Mouse (Mus musculus): ENCODE measurements at regions not wholly inside any gene's neighbourhood (a gene's known extent, or its start where the extent isn't known, plus 50 kb on each side); places are given as distances from the start of the nearest gene placed in this dataset.
"Not testable (repeated sequence)": the region's sequence is repeated elsewhere in the genome, so short reads cannot be mapped to it uniquely, and the experiment has no call there.

GRCm38 (mm10) chr3:60798461-60798860, 204.1 kb upstream of the P2ry1 start:
- no peak for ATAC-seq (ENCODE audit: poor library complexity, severe bottlenecking)

- no peak for ATAC-seq (ENCODE audit: poor library complexity, severe bottlenecking)
These were observed 203.7 kb upstream of the P2ry1 start for GRCm38 (mm10) chr3:60798862-60799261.

GRCm38 (mm10) chr3:60804711-60805293, 197.8 kb upstream of the P2ry1 start:
- ATAC-seq (ENCODE audit: poor library complexity, severe bottlenecking), result no peak

DNA sequence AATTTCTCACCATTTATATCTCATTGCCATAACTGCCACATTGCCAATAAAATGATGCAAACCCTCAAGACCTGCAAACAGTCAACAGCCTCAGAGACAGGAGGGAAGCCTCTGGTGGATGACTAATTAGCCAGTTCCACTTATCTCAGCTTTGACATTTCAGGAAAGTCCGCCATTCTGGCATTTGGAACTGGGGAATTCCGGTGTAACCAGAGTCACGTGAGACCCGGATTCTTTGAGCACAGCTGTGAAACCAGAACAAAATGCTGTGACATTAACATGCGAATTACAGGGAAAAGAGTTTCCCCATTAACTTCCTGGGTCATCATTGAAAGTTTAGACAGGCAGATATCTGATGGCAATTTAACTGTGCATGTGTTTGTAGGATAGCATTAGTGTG, 190.7 kb upstream of the P2ry1 start:
- ATAC-seq (ENCODE audit: poor library complexity, severe bottlenecking), result no peak

- ATAC-seq (ENCODE audit: poor library complexity, severe bottlenecking), result no peak
These were observed 189.1 kb upstream of the P2ry1 start for GRCm38 (mm10) chr3:60813485-60813884.

DNA sequence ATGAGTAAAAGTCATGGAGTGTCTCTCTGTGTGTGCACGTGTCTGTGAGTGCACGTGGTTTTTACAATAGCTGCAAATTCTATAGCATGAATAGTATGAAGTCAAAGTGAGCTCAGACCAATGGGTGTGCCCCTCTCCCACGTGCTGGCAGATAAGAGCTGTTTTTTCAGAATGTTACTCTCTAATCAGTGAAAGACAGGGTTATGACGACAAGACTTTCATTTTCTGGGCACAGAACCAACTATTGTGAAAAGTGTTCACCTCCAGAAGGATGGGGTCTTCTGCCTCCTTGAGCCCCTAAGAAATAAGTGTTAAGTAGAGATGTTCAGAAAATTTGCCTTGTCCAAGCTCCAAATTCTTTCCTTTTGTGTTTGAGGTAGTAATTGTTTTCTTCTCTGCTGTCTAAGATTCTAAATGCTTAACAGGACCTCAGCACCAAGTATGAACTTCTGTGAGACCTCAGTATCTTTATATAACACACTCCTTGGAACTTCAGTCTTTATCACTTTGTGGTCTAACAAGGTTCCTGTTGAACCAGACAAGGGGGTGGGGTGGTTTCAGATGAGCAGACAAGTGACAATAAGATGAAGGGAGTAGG, 182.8 kb upstream of the P2ry1 start:
- ATAC-seq (ENCODE audit: poor library complexity, severe bottlenecking), result peak; percentile 52

DNA sequence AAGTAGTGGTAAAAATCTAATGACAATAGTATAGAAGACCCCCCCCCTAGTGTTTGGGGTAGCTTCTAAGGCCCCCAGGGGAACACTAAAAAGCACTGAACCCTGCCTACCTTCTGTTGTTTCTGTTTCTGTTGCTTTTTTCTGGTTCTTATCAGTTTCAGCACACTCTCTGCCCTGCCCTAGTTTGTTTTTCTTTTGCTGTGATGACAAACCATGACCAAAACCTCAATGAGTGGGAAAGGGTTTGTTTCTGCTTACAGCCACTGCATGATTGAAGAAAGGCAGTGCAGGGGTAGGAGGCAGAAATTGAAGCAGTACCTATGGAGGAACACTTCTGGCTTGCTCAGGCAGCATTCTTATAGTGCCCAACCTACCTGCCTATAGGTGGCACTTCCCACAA, 181.1 kb upstream of the P2ry1 start:
- no peak for ATAC-seq (ENCODE audit: poor library complexity, severe bottlenecking)

- ATAC-seq (ENCODE audit: poor library complexity, severe bottlenecking), result no peak
These were observed 175.8 kb upstream of the P2ry1 start for GRCm38 (mm10) chr3:60826759-60827158.

DNA sequence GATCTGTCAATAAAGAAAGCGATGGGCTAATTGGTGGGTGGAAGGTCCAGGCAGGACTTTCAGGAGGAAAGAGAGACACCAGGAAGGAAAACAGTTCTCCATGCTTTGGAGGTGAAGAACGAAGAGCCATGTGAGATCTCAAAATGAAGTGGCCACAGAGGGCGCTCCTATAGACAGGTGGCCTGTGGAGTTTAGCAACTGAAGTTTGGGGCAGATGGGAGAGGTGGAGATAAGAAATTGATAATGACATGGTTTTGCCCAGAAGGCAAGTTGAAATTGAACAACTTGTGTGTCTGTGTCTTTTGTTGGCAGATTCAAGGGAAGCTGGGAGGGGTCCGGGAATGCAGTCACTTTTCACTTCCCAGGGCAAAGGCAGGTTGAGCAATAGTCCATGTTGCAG, 170.2 kb upstream of the P2ry1 start:
- ATAC-seq (ENCODE audit: poor library complexity, severe bottlenecking), result no peak

- ATAC-seq (ENCODE audit: poor library complexity, severe bottlenecking), result no peak
These were observed 160.7 kb upstream of the P2ry1 start for GRCm38 (mm10) chr3:60841895-60842294.

- no peak for ATAC-seq (ENCODE audit: poor library complexity, severe bottlenecking)
These were observed 157.3 kb upstream of the P2ry1 start for GRCm38 (mm10) chr3:60845293-60845692.

- ATAC-seq (ENCODE audit: poor library complexity, severe bottlenecking), result no peak
These were observed 154.2 kb upstream of the P2ry1 start for GRCm38 (mm10) chr3:60848437-60848836.

GRCm38 (mm10) chr3:60853773-60854172, 148.8 kb upstream of the P2ry1 start:
- no peak for ATAC-seq (ENCODE audit: poor library complexity, severe bottlenecking)

DNA sequence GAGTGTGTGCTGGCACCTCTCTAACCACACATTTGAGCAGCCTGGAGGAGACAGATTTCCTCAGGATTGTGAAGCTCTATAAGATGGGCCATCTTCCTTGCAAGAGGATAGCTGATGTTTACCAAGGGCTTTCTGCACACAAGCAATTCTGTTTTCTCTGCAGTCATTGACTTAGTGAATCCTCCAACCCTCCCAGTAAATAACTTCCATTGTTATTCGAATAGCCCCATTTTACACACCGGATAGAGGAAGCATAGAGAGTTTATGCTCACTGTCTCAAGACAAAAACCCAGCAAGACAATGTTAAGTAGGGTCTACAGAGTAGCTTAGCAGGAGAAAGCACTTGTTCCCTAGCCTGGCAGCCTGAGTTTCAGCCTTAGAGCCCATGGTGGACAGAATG, 146.9 kb upstream of the P2ry1 start:
- ATAC-seq (ENCODE audit: poor library complexity, severe bottlenecking), result no peak

- ATAC-seq (ENCODE audit: poor library complexity, severe bottlenecking), result no peak
These were observed 144.0 kb upstream of the P2ry1 start for GRCm38 (mm10) chr3:60858474-60859118.

- no peak for ATAC-seq (ENCODE audit: poor library complexity, severe bottlenecking)
These were observed 143.5 kb upstream of the P2ry1 start for GRCm38 (mm10) chr3:60859119-60859515.

- ATAC-seq (ENCODE audit: poor library complexity, severe bottlenecking), result not testable (repeated sequence)
These were observed 125.7 kb upstream of the P2ry1 start for GRCm38 (mm10) chr3:60876858-60877257.

- no peak for ATAC-seq (ENCODE audit: poor library complexity, severe bottlenecking)
These were observed 123.7 kb upstream of the P2ry1 start for GRCm38 (mm10) chr3:60878880-60879279.

- no peak for ATAC-seq (ENCODE audit: poor library complexity, severe bottlenecking)
These were observed 118.6 kb upstream of the P2ry1 start for GRCm38 (mm10) chr3:60884027-60884426.

DNA sequence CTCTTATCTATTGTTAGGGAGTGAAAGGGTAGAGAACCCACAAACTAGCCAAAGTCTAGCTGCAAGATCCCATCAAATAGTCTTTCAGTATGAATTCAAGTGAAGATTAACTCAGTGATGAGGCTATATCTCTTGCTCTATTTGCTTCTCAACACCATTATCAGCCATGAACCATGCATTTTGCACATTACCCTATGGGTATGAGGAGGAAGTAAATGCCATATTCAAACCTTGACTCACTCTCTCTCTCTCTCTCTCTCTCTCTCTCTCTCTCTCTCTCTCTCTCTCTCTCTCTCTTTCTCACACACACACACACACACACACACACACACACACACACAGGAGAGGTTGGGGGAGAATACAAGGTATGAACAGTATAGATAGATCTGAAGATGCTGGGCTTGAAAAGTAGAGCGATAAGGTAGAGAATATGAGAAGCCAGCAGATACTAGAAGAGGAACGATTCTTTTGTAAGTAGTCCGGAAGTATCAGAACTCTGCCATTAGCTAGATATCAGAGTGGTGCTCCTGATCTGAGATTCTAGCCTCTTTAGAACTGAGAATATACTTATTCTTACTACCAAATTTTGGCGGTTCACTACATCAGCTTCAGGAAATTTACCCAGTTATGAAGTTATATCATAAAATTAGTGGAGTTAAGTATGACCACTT, 113.3 kb upstream of the P2ry1 start:
- ATAC-seq (ENCODE audit: poor library complexity, severe bottlenecking), result no peak

GRCm38 (mm10) chr3:60897628-60898269, 104.8 kb upstream of the P2ry1 start:
- ATAC-seq (ENCODE audit: poor library complexity, severe bottlenecking), result no peak

DNA sequence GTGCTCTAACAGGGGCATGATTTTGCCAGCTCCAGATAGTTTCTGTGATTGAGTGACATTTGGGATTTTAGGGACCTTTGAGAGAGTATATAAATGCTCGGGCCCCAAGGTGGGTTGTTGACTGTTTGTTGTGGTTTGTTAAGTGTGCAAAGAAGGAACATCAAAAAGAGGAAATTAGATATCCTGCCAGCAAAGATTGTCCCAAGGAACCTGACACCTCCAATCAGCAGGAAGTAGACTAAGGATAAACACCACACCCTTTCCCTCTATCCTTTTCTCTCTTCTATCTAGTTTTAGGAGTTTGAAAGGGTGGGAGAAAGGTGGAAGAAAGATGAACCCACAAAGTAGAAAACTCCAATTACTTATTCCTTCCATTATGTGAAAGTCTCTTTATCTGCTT, 103.9 kb upstream of the P2ry1 start:
- no peak for ATAC-seq (ENCODE audit: poor library complexity, severe bottlenecking)
